Mouse (Mus musculus): ENCODE measurements at regions not wholly inside any gene's neighbourhood (a gene's known extent, or its start where the extent isn't known, plus 50 kb on each side); places are given as distances from the start of the nearest gene placed in this dataset.

GRCm38 (mm10) chr13:25483309-25483708 lies 213.0 kb upstream of the Nrsn1 start:
- no peak for TF ChIP-seq CTCF (conservative IDR thresholded peaks at IDR 0.05; ENCODE audit: low read length)
- no peak for TF ChIP-seq POU5F1 (IDR thresholded peaks at IDR 0.05; ENCODE audit: borderline replicate concordance, low read length)
